In genomic region chr12:86883019-86883279, GRCm38 (mm10) we compare ENCODE assay signal across 8 mouse cellular contexts. TPM values are rescaled to one million over a fixed set of nuclear protein-coding genes. Genes with fewer than 3 reads are reported as not detected.
A peak's percentile ranks its signal among the peaks of the same experiment; 100 is the strongest.
DNase-seq lines count a peak whose midpoint lies in the region; ATAC-seq and TF ChIP-seq lines count a peak whose summit lies in the region.

No protein-coding gene starts in this region.

- peak overlapping the region; percentile 100 for H3K27ac ChIP-seq in lung, postnatal 0 days (ENCODE audit: low read length)
- peak overlapping the region; percentile 98 for H3K27ac ChIP-seq in forebrain, embryonic 10.5 days
- H3K27ac ChIP-seq in limb, embryonic 11.5 days (replicated peaks; ENCODE audit: low read depth, low read length) = no peak overlapping the region
- H3K27ac ChIP-seq in small intestine, adult 2 months (ENCODE audit: insufficient read depth, low read depth, low read length) = peak overlapping the region; percentile 97

- WGBS in lung, postnatal 0 days = 0% methylated on average over 23 of the region's 24 CpGs
- 1% methylated on average over 24 of the region's 24 CpGs for WGBS in forebrain, embryonic 10.5 days
- 0% methylated on average over 20 of the region's 24 CpGs for WGBS in limb, embryonic 11.5 days
- 1% methylated on average over 24 of the region's 24 CpGs for WGBS in small intestine, adult 2 months

- H3K4me1 ChIP-seq in lung, postnatal 0 days (ENCODE audit: insufficient read depth, low read depth, low read length) = peaks cover 10% of the 10 kb centered on the region; the same call in 1 of the 2 replicates
- peaks cover 96% of the 10 kb centered on the region for H3K4me1 ChIP-seq in forebrain, embryonic 10.5 days
- peaks cover 32% of the 10 kb centered on the region for H3K4me1 ChIP-seq in limb, embryonic 11.5 days (ENCODE audit: control insufficient read depth, insufficient read depth, low read length)
- H3K4me1 ChIP-seq in small intestine, adult 2 months (ENCODE audit: control insufficient read depth, insufficient read depth, insufficient read length, low read length) = peaks cover 35% of the 10 kb centered on the region

- H3K9ac ChIP-seq in lung, postnatal 0 days (replicated peaks; ENCODE audit: low read depth) = peak overlapping the region; percentile 97
- peak overlapping the region; percentile 93 for H3K9ac ChIP-seq in limb, embryonic 11.5 days (ENCODE audit: low read length)

- no peaks in the 10 kb centered on the region for H3K9me3 ChIP-seq in lung, postnatal 0 days (ENCODE audit: low read length)
- H3K9me3 ChIP-seq in forebrain, embryonic 10.5 days = no peaks in the 10 kb centered on the region
- no peaks in the 10 kb centered on the region for H3K9me3 ChIP-seq in limb, embryonic 11.5 days (ENCODE audit: control insufficient read depth, low read length)

- H3K27me3 ChIP-seq in lung, postnatal 0 days (replicated peaks; ENCODE audit: insufficient read depth, low read length) = no peaks in the 10 kb centered on the region
- H3K27me3 ChIP-seq in forebrain, embryonic 10.5 days (ENCODE audit: poor library complexity, severe bottlenecking) = peaks cover 32% of the 10 kb centered on the region
- H3K27me3 ChIP-seq in limb, embryonic 11.5 days (ENCODE audit: control insufficient read depth, insufficient read depth, low read length) = no peaks in the 10 kb centered on the region
- H3K27me3 ChIP-seq in small intestine, adult 2 months (ENCODE audit: control insufficient read depth, insufficient read depth, low read length) = no peaks in the 10 kb centered on the region

- peak overlapping the region; percentile 96 for H3K4me3 ChIP-seq in lung, postnatal 0 days (ENCODE audit: low read depth, low read length)
- H3K4me3 ChIP-seq in forebrain, embryonic 10.5 days = peak overlapping the region; percentile 82
- H3K4me3 ChIP-seq in limb, embryonic 11.5 days (ENCODE audit: low read depth, low read length) = peak overlapping the region; percentile 89
- peak overlapping the region; percentile 76 for H3K4me3 ChIP-seq in small intestine, adult 2 months (ENCODE audit: low read depth, low read length)

- ATAC-seq in lung, postnatal 0 days = no peak
- no peak for ATAC-seq in limb, embryonic 11.5 days (ENCODE audit: insufficient number of reproducible peaks, low FRiP score, low TSS enrichment, low read depth)

- no peaks in the 10 kb centered on the region for H3K36me3 ChIP-seq in lung, postnatal 0 days (ENCODE audit: insufficient read depth, low read length)
- peaks cover 18% of the 10 kb centered on the region for H3K36me3 ChIP-seq in forebrain, embryonic 10.5 days (replicated peaks)
- no peaks in the 10 kb centered on the region for H3K36me3 ChIP-seq in limb, embryonic 11.5 days (ENCODE audit: control insufficient read depth, insufficient read depth, low read length)
- peaks cover 5% of the 10 kb centered on the region; the same call in 1 of the 2 replicates for H3K36me3 ChIP-seq in small intestine, adult 2 months (ENCODE audit: control insufficient read depth, insufficient read depth, low read length)

- DNase-seq in lung, postnatal 0 days (ENCODE audit: low spot score) = no peak
- DNase-seq in lung, postnatal 14 days = no peak
- peak; percentile 34 for DNase-seq in forebrain, embryonic 10.5 days (ENCODE audit: extremely low spot score, low spot score)
- no peak for DNase-seq in limb, embryonic 11.5 days (ENCODE audit: low spot score)
- no peak for DNase-seq in cerebellum, adult 11 months
- no peak for DNase-seq in gastrocnemius, adult 8-10 months (ENCODE audit: low spot score in 2 of 2)
- no peak for DNase-seq in cerebellum, adult 11-12 months

- no peak for TF ChIP-seq EP300 in lung, postnatal 0 days (IDR thresholded peaks at IDR 0.05)

- H3K4me2 ChIP-seq in lung, postnatal 0 days (replicated peaks; ENCODE audit: low read depth, low read length) = peak overlapping the region; percentile 93
- H3K4me2 ChIP-seq in limb, embryonic 11.5 days (ENCODE audit: low read depth, severe bottlenecking) = peak overlapping the region; percentile 97

- no peak for TF ChIP-seq POLR2A in small intestine, adult 2 months (IDR thresholded peaks at IDR 0.05; ENCODE audit: low read depth, low read length)

- TF ChIP-seq CTCF in lung, postnatal 0 days (IDR thresholded peaks at IDR 0.05) = no peak
- no peak for TF ChIP-seq CTCF in small intestine, adult 2 months (IDR thresholded peaks at IDR 0.05; ENCODE audit: extremely low read depth, insufficient read length, insufficient replicate concordance, low read depth, low read length)

RNA-seq across cellular contexts. Expression of gene Irf2bpl, which starts 1.6 kb away (rescaled TPM):
- polyA plus RNA-seq in lung, postnatal 0 days (2015; fragmentation: Nextera tagmentation; extraction: Ambion mirVana) = 39.5 and 49.1 TPM in 2 replicates
- polyA plus RNA-seq in forebrain, embryonic 10.5 days (2016; fragmentation: Nextera tagmentation; extraction: Ambion mirVana) = 20.5 and 22.6 TPM in 2 replicates
- polyA plus RNA-seq in limb, embryonic 11.5 days (2014; fragmentation: Nextera tagmentation; extraction: Ambion mirVana) = 17.9 and 22.0 TPM in 2 replicates
- 17.5 and 30.5 TPM in 2 replicates for polyA plus RNA-seq in small intestine, adult 2 months (2012; rRNA removed)
- 10 to 100 TPM; 21.3 to 27.0 (median 22.9) TPM for total RNA-seq in gastrocnemius, adult 8-10 months (2022)
